14 mouse cellular contexts compared by ENCODE assay signal in the genomic region with DNA sequence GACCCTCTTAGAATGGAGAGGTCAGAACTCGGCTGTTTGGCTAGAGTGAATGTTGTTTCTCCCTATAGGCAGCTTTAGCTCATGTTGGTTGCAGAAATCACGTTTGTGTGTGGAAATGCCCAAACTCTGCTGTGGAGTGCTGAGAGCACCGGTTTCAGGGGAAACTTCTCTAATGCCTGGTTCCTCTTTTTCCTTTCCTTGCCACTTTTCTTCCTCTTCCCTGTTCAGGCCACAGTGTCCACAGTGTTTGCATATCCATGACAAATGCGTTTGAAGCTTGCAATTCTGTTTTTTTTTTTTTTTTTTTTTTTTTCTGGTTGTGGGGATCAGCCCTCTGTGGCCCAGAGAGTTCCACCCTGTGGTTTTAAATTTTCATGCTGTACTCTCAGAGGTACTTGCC. TPM values are rescaled to one million over a fixed set of nuclear protein-coding genes. Genes with fewer than 3 reads are reported as not detected.
A peak's percentile ranks its signal among the peaks of the same experiment; 100 is the strongest.
DNase-seq lines count a peak whose midpoint lies in the region; ATAC-seq and TF ChIP-seq lines count a peak whose summit lies in the region.
"Had no signal": no experiment of that assay in that cellular context is flagged by ENCODE, and none has a peak within 500 bp of the region (broad histone marks: within the 10 kb centered on the region; RNA-seq: fewer than 3 reads in every experiment).

A gene (plus strand): TSS at position 398 of the 400 bp plus-strand sequence.

- peak within 1 kb of the TSS; percentile 22 for H3K4me3 ChIP-seq in gastrocnemius, adult 2 months
- no peak within 1 kb of the TSS for H3K4me3 ChIP-seq in lung, embryonic 14.5 days (ENCODE audit: low read depth, low read length)
- no peak within 1 kb of the TSS for H3K4me3 ChIP-seq in lung, adult 2 months (replicated peaks; ENCODE audit: extremely low read depth, low read depth, low read length)
- H3K4me3 ChIP-seq: erythroblast, embryonic 14.5 days; heart, embryonic 15.5 days; kidney, embryonic 15.5 days had no signal

- no peaks in the 10 kb centered on the region for H3K4me1 ChIP-seq in lung, embryonic 14.5 days (ENCODE audit: insufficient read depth)
- no peaks in the 10 kb centered on the region for H3K4me1 ChIP-seq in lung, adult 2 months (ENCODE audit: control insufficient read depth, insufficient read depth, low read length)
- H3K4me1 ChIP-seq: heart, embryonic 15.5 days had no signal

- no peak for ATAC-seq in lung, embryonic 14.5 days (ENCODE audit: insufficient read depth)
- ATAC-seq in monocyte, adult 5-6 weeks (replicated peaks; ENCODE audit: insufficient number of reproducible peaks, low FRiP score, low TSS enrichment, poor library complexity, severe bottlenecking), result peak; percentile 81
- ATAC-seq: hindbrain, embryonic 16.5 days had no signal

- TF ChIP-seq CTCF in gastrocnemius, adult 2 months (IDR thresholded peaks at IDR 0.05), result no peak
- TF ChIP-seq CTCF in lung, embryonic 14.5 days (IDR thresholded peaks at IDR 0.05; ENCODE audit: low read depth), result no peak
- TF ChIP-seq CTCF in lung, adult 2 months (IDR thresholded peaks at IDR 0.05; ENCODE audit: insufficient read depth, low read length), result no peak

- no peaks in the 10 kb centered on the region for H3K36me3 ChIP-seq in lung, embryonic 14.5 days (ENCODE audit: insufficient read depth)
- H3K36me3 ChIP-seq: heart, embryonic 15.5 days; kidney, embryonic 15.5 days had no signal

- no peak for DNase-seq in gastrocnemius, adult 2 months
- no peak for DNase-seq in gastrocnemius, postnatal 4 days (ENCODE audit: low spot score in 2 of 2)
- DNase-seq in lung, embryonic 14.5 days, result peak; percentile 12
- DNase-seq in lung, adult 2 months, result no peak
- DNase-seq in c-Kit-positive CD71-negative TER-119-negative erythroid progenitor cells, embryonic 14.5 days (ENCODE audit: low read depth), result peak; percentile 26
- DNase-seq in frontal cortex, postnatal 14 days (ENCODE audit: low spot score in 2 of 2), result no peak
- no peak for DNase-seq in left cerebral cortex, postnatal 4 days
- DNase-seq: B cell, adult 2 months; right cerebral cortex, postnatal 4 days had no signal

- H3K27ac ChIP-seq in gastrocnemius, adult 2 months, result peak within 1 kb of the TSS; percentile 12; the same call in 1 of the 2 replicates
- no peak within 1 kb of the TSS for H3K27ac ChIP-seq in lung, embryonic 14.5 days (ENCODE audit: low read depth)
- H3K27ac ChIP-seq: heart, embryonic 15.5 days; kidney, embryonic 15.5 days had no signal

- H3K9me3 ChIP-seq in lung, embryonic 14.5 days (ENCODE audit: low read depth, low read length), result no peaks in the 10 kb centered on the region
- H3K9me3 ChIP-seq: heart, embryonic 15.5 days; kidney, embryonic 15.5 days had no signal

- no peak within 1 kb of the TSS for H3K4me2 ChIP-seq in lung, embryonic 14.5 days
- H3K4me2 ChIP-seq: heart, embryonic 15.5 days; kidney, embryonic 15.5 days had no signal

- no peak within 1 kb of the TSS for H3K9ac ChIP-seq in lung, embryonic 14.5 days
- H3K9ac ChIP-seq: heart, embryonic 15.5 days; kidney, embryonic 15.5 days had no signal

- H3K27me3 ChIP-seq in lung, embryonic 14.5 days (ENCODE audit: insufficient read depth, low read length), result no peaks in the 10 kb centered on the region
- H3K27me3 ChIP-seq: heart, embryonic 15.5 days; kidney, embryonic 15.5 days had no signal

- no peak for TF ChIP-seq POLR2A in lung, adult 2 months (IDR thresholded peaks at IDR 0.05; ENCODE audit: borderline replicate concordance, extremely low read depth, low read depth, low read length)

- 45% methylated on average over 4 of the region's 4 CpGs for WGBS in lung, embryonic 14.5 days
- WGBS in lung, adult 2 months, result 36% methylated on average over 4 of the region's 4 CpGs

- intact Hi-C loops in gastrocnemius, adult 2 months (cut with DNase I), result no loop called here
- intact Hi-C loops in left cerebral cortex, postnatal 4 days (cut with DNase I), result no loop called here

RNA-seq across cellular contexts. Expression of the gene that starts here (rescaled TPM):
- total RNA-seq in gastrocnemius, adult 2 months (2021), result 1 to 10 TPM in 1 of 2 experiments, under 1 TPM in 1; 0.61 to 1.5 TPM
- total RNA-seq in gastrocnemius, postnatal 4 days (2021), result 1 to 10 TPM; 4.7 to 5.4 TPM
- polyA plus RNA-seq in lung, embryonic 14.5 days (2014; fragmentation: Nextera tagmentation; extraction: Ambion mirVana), result 3.1 TPM in 2 replicates
- polyA plus RNA-seq in lung, adult 2 months (2012; rRNA removed), result 2.3 and 4.9 TPM in 2 replicates
- 202 to 205 TPM (median 202 TPM) in 3 replicates for total RNA-seq in monocyte, adult 5-6 weeks (2017)
- total RNA-seq in left cerebral cortex, postnatal 4 days (2021), result 1 to 10 TPM in 1 of 2 experiments, under 1 TPM in 1; 0.52 to 1.0 TPM
- polyA plus RNA-seq: erythroblast, embryonic 14.5 days had no signal

Comparison
In these comparisons a context has a peak if more than half of its experiments do, and no peak if none do; other contexts are left out.
1. RNA of the gene that starts here (total RNA-seq): 202 to 205 TPM in monocyte, adult 5-6 weeks; 4.7 to 5.4 TPM in gastrocnemius, postnatal 4 days, 0.61 to 1.5 TPM in gastrocnemius, adult 2 months and 0.52 to 1.0 TPM in left cerebral cortex, postnatal 4 days; every median in the first group is over 10 times any median in the second.
2. DNase-seq: peak in lung, embryonic 14.5 days (single experiment) and c-Kit-positive CD71-negative TER-119-negative erythroid progenitor cells, embryonic 14.5 days (single experiment); none in gastrocnemius, adult 2 months (single experiment), gastrocnemius, postnatal 4 days (0 of 2), lung, adult 2 months (single experiment), frontal cortex, postnatal 14 days (0 of 2) and left cerebral cortex, postnatal 4 days (single experiment).